Mouse (Mus musculus) forebrain, embryonic 13.5 days (tissue): ENCODE results near the gene Asic2. TPM values are rescaled to one million over a fixed set of nuclear protein-coding genes. Genes with fewer than 3 reads are reported as not detected.

Experiments used
- ATAC-seq: fragments of 200-750 bp; cut with Nextera tagmentation; 2 replicates; pipeline ENCODE4 v1.8.0; 2017
- H3K27ac ChIP-seq: fragments of 300-500 bp; sonication (generic); 2 replicates; pipeline ENCODE4 v1.5.1; 2015; ENCODE audit warnings: inconsistent platforms, mild to moderate bottlenecking, moderate library complexity
- H3K27me3 ChIP-seq: fragments of 300-500 bp; sonication (generic); 2 replicates; pipeline ENCODE4 v1.6.1; 2015; ENCODE audit warnings: mild to moderate bottlenecking, inconsistent platforms
- H3K36me3 ChIP-seq: fragments of 300-500 bp; sonication (generic); 2 replicates; pipeline ENCODE4 v1.6.1; 2015; ENCODE audit warnings: mild to moderate bottlenecking, inconsistent platforms; ENCODE audit not compliant: poor library complexity, severe bottlenecking
- H3K4me1 ChIP-seq: fragments of 300-500 bp; sonication (generic); 2 replicates; pipeline ENCODE4 v1.6.1; 2015; ENCODE audit warnings: inconsistent platforms
- H3K4me2 ChIP-seq: fragments of 300-500 bp; sonication (generic); 2 replicates; pipeline ENCODE4 v1.6.1; 2015; ENCODE audit warnings: inconsistent platforms, mild to moderate bottlenecking, moderate library complexity
- H3K4me3 ChIP-seq: fragments of 300-500 bp; sonication (generic); 2 replicates; pipeline ENCODE4 v1.5.1; 2015; ENCODE audit warnings: mild to moderate bottlenecking, inconsistent platforms
- H3K9ac ChIP-seq: fragments of 300-500 bp; sonication (generic); 2 replicates; pipeline ENCODE4 v1.6.1; 2015; ENCODE audit warnings: mild to moderate bottlenecking, inconsistent platforms
- H3K9me3 ChIP-seq: fragments of 300-500 bp; sonication (generic); replicated peaks from 2 replicates; pipeline ENCODE4 v1.6.1; 2016; ENCODE audit warnings: inconsistent platforms
- whole genome bisulfite sequencing: fragments of 180-500 bp; shearing (Covaris S2); methylation state at CpG from one replicate; pipeline ENCODE4 v1.1.7; 2015; 5-methylcytosine and 5-hydroxymethylcytosine counted together
- polyA plus RNA-seq: library from polyadenylated mRNA; unstranded; fragments of >200 nt; fragmentation: Nextera tagmentation; extraction: Ambion mirVana; gene quantifications from 2 replicates; pipeline ENCODE4 v1.2.1, GENCODE M21; 2015

Asic2 gene
- polyA plus RNA-seq, 1 experiment from 2014 or later = 2.3 TPM

GRCm38 (mm10) chr11:81942167-81942566 is 26.1 kb downstream of the Asic2 start:
- Histone ChIP-seq H3K4me3 (no peak overlapping the region), H3K27ac (no peak overlapping the region)

GRCm38 (mm10) chr11:81940988-81941387 is 27.3 kb downstream of the Asic2 start:
- no peak overlapping the region for H3K4me3 ChIP-seq
- H3K36me3 ChIP-seq = no peaks in the 10 kb centered on the region
- no peaks in the 10 kb centered on the region for H3K9me3 ChIP-seq
- no peak overlapping the region for H3K4me2 ChIP-seq
- no peak for ATAC-seq
- no peaks in the 10 kb centered on the region for H3K27me3 ChIP-seq
- H3K9ac ChIP-seq = no peak overlapping the region
- no peaks in the 10 kb centered on the region for H3K4me1 ChIP-seq
- H3K27ac ChIP-seq = no peak overlapping the region
- WGBS = 25% methylated on average over 1 of the region's 1 CpGs

More at GRCm38 (mm10) chr11:81942167-81942566, 26.1 kb downstream of the Asic2 start:
- H3K9me3 ChIP-seq = no peaks in the 10 kb centered on the region; the same call in 1 of the 2 replicates
- H3K4me2 ChIP-seq = no peak overlapping the region
- H3K4me1 ChIP-seq = no peaks in the 10 kb centered on the region
- ATAC-seq = no peak
- no peak overlapping the region for H3K9ac ChIP-seq
- no peaks in the 10 kb centered on the region for H3K27me3 ChIP-seq
- 75% methylated on average over 1 of the region's 1 CpGs for WGBS
- no peaks in the 10 kb centered on the region for H3K36me3 ChIP-seq

GRCm38 (mm10) chr11:81937516-81937915 is 30.7 kb downstream of the Asic2 start:
- H3K9ac ChIP-seq = no peak overlapping the region
- H3K27ac ChIP-seq = no peak overlapping the region
- 79% methylated on average over 1 of the region's 1 CpGs for WGBS
- ATAC-seq = no peak
- H3K4me2 ChIP-seq = no peak overlapping the region
- H3K27me3 ChIP-seq = no peaks in the 10 kb centered on the region
- no peaks in the 10 kb centered on the region for H3K9me3 ChIP-seq
- H3K4me1 ChIP-seq = no peaks in the 10 kb centered on the region
- no peaks in the 10 kb centered on the region for H3K36me3 ChIP-seq
- H3K4me3 ChIP-seq = no peak overlapping the region

- H3K9me3 ChIP-seq = no peaks in the 10 kb centered on the region
- no peak for ATAC-seq
- H3K4me1 ChIP-seq = 0 out of 2 replicates have a peak, but pooled peaks cover 6% of the 10 kb centered on the region
Observed at GRCm38 (mm10) chr11:81926393-81926792, 41.9 kb downstream of the Asic2 start.

GRCm38 (mm10) chr11:81923626-81924025 is 44.6 kb downstream of the Asic2 start:
- Histone ChIP-seq H3K4me2 (no peak overlapping the region), H3K4me3 (no peak overlapping the region), H3K4me1 (0 out of 2 replicates have a peak, but pooled peaks cover 6% of the 10 kb centered on the region), H3K9me3 (no peaks in the 10 kb centered on the region), H3K9ac (no peak overlapping the region), H3K36me3 (no peaks in the 10 kb centered on the region), H3K27ac (no peak overlapping the region), H3K27me3 (no peaks in the 10 kb centered on the region)
- WGBS = 89% methylated on average over 4 of the region's 4 CpGs
- no peak for ATAC-seq

More at GRCm38 (mm10) chr11:81926393-81926792, 41.9 kb downstream of the Asic2 start:
- H3K27me3 ChIP-seq = no peaks in the 10 kb centered on the region
- H3K4me3 ChIP-seq = no peak overlapping the region
- H3K27ac ChIP-seq = no peak overlapping the region
- no peak overlapping the region for H3K4me2 ChIP-seq
- H3K36me3 ChIP-seq = no peaks in the 10 kb centered on the region
- no peak overlapping the region for H3K9ac ChIP-seq

GRCm38 (mm10) chr11:81923096-81923495 is 45.2 kb downstream of the Asic2 start:
- no peak overlapping the region for H3K9ac ChIP-seq
- no peak overlapping the region for H3K4me2 ChIP-seq
- H3K4me1 ChIP-seq = 0 out of 2 replicates have a peak, but pooled peaks cover 6% of the 10 kb centered on the region
- no peak overlapping the region for H3K27ac ChIP-seq
- 84% methylated on average over 2 of the region's 2 CpGs for WGBS
- no peak overlapping the region for H3K4me3 ChIP-seq
- no peaks in the 10 kb centered on the region for H3K36me3 ChIP-seq
- H3K9me3 ChIP-seq = no peaks in the 10 kb centered on the region
- no peaks in the 10 kb centered on the region for H3K27me3 ChIP-seq
- no peak for ATAC-seq

- H3K4me1 ChIP-seq = peaks cover 9% of the 10 kb centered on the region
- H3K9me3 ChIP-seq = no peaks in the 10 kb centered on the region
- H3K36me3 ChIP-seq = no peaks in the 10 kb centered on the region
- 33% methylated on average over 6 of the region's 6 CpGs for WGBS
- no peaks in the 10 kb centered on the region for H3K27me3 ChIP-seq
- H3K4me2 ChIP-seq = no peak overlapping the region
- no peak for ATAC-seq
- H3K27ac ChIP-seq = no peak overlapping the region
- no peak overlapping the region for H3K4me3 ChIP-seq
- H3K9ac ChIP-seq = no peak overlapping the region
Observed at GRCm38 (mm10) chr11:81915501-81915900, 52.8 kb downstream of the Asic2 start.

GRCm38 (mm10) chr11:81913071-81913470 is 55.2 kb downstream of the Asic2 start:
- no peaks in the 10 kb centered on the region for H3K9me3 ChIP-seq
- 91% methylated on average over 4 of the region's 4 CpGs for WGBS
- ATAC-seq = no peak

GRCm38 (mm10) chr11:81909397-81909894 is 58.8 kb downstream of the Asic2 start:
- 87% methylated on average over 5 of the region's 5 CpGs for WGBS
- H3K27me3 ChIP-seq = no peaks in the 10 kb centered on the region
- ATAC-seq = no peak
- H3K4me1 ChIP-seq = no peaks in the 10 kb centered on the region
- no peak overlapping the region for H3K4me3 ChIP-seq
- H3K4me2 ChIP-seq = no peak overlapping the region
- no peaks in the 10 kb centered on the region for H3K36me3 ChIP-seq
- no peak overlapping the region for H3K9ac ChIP-seq
- H3K27ac ChIP-seq = no peak overlapping the region
- H3K9me3 ChIP-seq = no peaks in the 10 kb centered on the region

More at GRCm38 (mm10) chr11:81913071-81913470, 55.2 kb downstream of the Asic2 start:
- Histone ChIP-seq H3K36me3 (no peaks in the 10 kb centered on the region), H3K9ac (no peak overlapping the region), H3K27ac (no peak overlapping the region), H3K4me3 (no peak overlapping the region), H3K4me1 (peaks cover 9% of the 10 kb centered on the region), H3K27me3 (no peaks in the 10 kb centered on the region), H3K4me2 (no peak overlapping the region)

GRCm38 (mm10) chr11:81908760-81909159 is 59.5 kb downstream of the Asic2 start:
- no peak overlapping the region for H3K27ac ChIP-seq
- H3K4me1 ChIP-seq = no peaks in the 10 kb centered on the region
- 88% methylated on average over 1 of the region's 1 CpGs for WGBS
- H3K9ac ChIP-seq = no peak overlapping the region
- no peaks in the 10 kb centered on the region for H3K9me3 ChIP-seq
- H3K36me3 ChIP-seq = no peaks in the 10 kb centered on the region
- H3K4me3 ChIP-seq = no peak overlapping the region
- no peaks in the 10 kb centered on the region for H3K27me3 ChIP-seq
- no peak for ATAC-seq
- no peak overlapping the region for H3K4me2 ChIP-seq

- no peak for ATAC-seq
- H3K27me3 ChIP-seq = no peaks in the 10 kb centered on the region
- no peaks in the 10 kb centered on the region for H3K36me3 ChIP-seq
- no peaks in the 10 kb centered on the region for H3K9me3 ChIP-seq
- H3K4me1 ChIP-seq = peaks cover 11% of the 10 kb centered on the region
- no peak overlapping the region for H3K9ac ChIP-seq
- H3K4me3 ChIP-seq = no peak overlapping the region
- H3K27ac ChIP-seq = no peak overlapping the region
- H3K4me2 ChIP-seq = no peak overlapping the region
Observed at GRCm38 (mm10) chr11:81902318-81902717, 65.9 kb downstream of the Asic2 start.

- H3K4me3 ChIP-seq = no peak overlapping the region
- H3K36me3 ChIP-seq = no peaks in the 10 kb centered on the region
- 1% methylated on average over 8 of the region's 8 CpGs for WGBS
- peak; percentile 81 for ATAC-seq
- H3K9ac ChIP-seq = peak overlapping the region; percentile 21; the same call in 1 of the 2 replicates
- H3K4me1 ChIP-seq = peaks cover 17% of the 10 kb centered on the region
- no peaks in the 10 kb centered on the region for H3K27me3 ChIP-seq
- H3K9me3 ChIP-seq = no peaks in the 10 kb centered on the region
- H3K27ac ChIP-seq = peak overlapping the region; percentile 78
- H3K4me2 ChIP-seq = peak overlapping the region; percentile 4; the same call in 1 of the 2 replicates
Observed at GRCm38 (mm10) chr11:81897547-81898354, 70.5 kb downstream of the Asic2 start.
